Mouse (Mus musculus) hindbrain, postnatal 0 days (tissue): ENCODE data around the gene Daam1. TPM values are rescaled to one million over a fixed set of nuclear protein-coding genes. Genes with fewer than 3 reads are reported as not detected.
"Not testable (repeated sequence)": the region's sequence is repeated elsewhere in the genome, so short reads cannot be mapped to it uniquely, and the experiment has no call there.

Experiments used
- ATAC-seq: fragments of 200-750 bp; cut with Nextera tagmentation; 2 replicates; pipeline ENCODE4 v1.8.0; 2017; ENCODE audit warnings: mild to moderate bottlenecking, moderate TSS enrichment, moderate library complexity
- DNase-seq: peaks from one replicate; pipeline ENCODE4 v3.0.0-alpha.2; 2015; ENCODE audit warnings: low spot score
- H3K27ac ChIP-seq: fragments of 300-500 bp; sonication (generic); 2 replicates; pipeline ENCODE4 v1.5.1; 2014; ENCODE audit warnings: mild to moderate bottlenecking
- H3K27me3 ChIP-seq: fragments of 300-500 bp; sonication (generic); 2 replicates; pipeline ENCODE4 v1.6.1; 2014; ENCODE audit warnings: low read length, mixed read lengths; ENCODE audit not compliant: insufficient read depth
- H3K36me3 ChIP-seq: fragments of 300-500 bp; sonication (generic); 2 replicates; pipeline ENCODE4 v1.6.1; 2014; ENCODE audit warnings: low read length, mixed read lengths; ENCODE audit not compliant: insufficient read depth
- H3K4me1 ChIP-seq: fragments of 300-500 bp; sonication (generic); 2 replicates; pipeline ENCODE4 v1.6.1; 2014; ENCODE audit warnings: antibody characterized with exemption, low read length, mixed read lengths; ENCODE audit not compliant: insufficient read depth
- H3K4me2 ChIP-seq: fragments of 300-500 bp; sonication (generic); 2 replicates; pipeline ENCODE4 v1.6.1; 2014; ENCODE audit warnings: low read depth, mild to moderate bottlenecking, low read length, moderate library complexity, mixed read lengths
- H3K4me3 ChIP-seq: fragments of 300-500 bp; sonication (generic); 2 replicates; pipeline ENCODE4 v1.5.1; 2014; ENCODE audit warnings: low read length
- H3K9ac ChIP-seq: fragments of 300-500 bp; sonication (generic); replicated peaks from 2 replicates; pipeline ENCODE4 v1.6.1; 2014; ENCODE audit warnings: mild to moderate bottlenecking, low read length, moderate library complexity, mixed read lengths
- H3K9me3 ChIP-seq: fragments of 300-500 bp; sonication (generic); 2 replicates; pipeline ENCODE4 v1.6.1; 2016; ENCODE audit warnings: low read length, mixed read lengths
- CTCF ChIP-seq: IDR thresholded peaks from 2 replicates; pipeline ENCODE4 v1.5.1; 2016; ENCODE audit warnings: antibody characterized with exemption, control low read depth, low read depth
- WGBS: fragments of 180-500 bp; shearing (Covaris S2); extraction: QIAGEN DNeasy Blood & Tissue Kit; methylation state at CpG from one replicate; pipeline ENCODE4 v1.1.7; 2014; 5-methylcytosine and 5-hydroxymethylcytosine counted together
- polyA plus RNA-seq: library from polyadenylated mRNA; unstranded; fragments of >200 nt; fragmentation: Nextera tagmentation; extraction: Ambion mirVana; gene quantifications from 2 replicates; pipeline ENCODE4 v1.2.1, GENCODE M21; 2015
- total RNA-seq: library from RNA; depleted of rRNA; stranded (reverse); fragments of >200 nt; gene quantifications from 2 replicates; pipeline ENCODE4 v1.2.3, GENCODE M21; 2014

Daam1 gene
- total and polyA plus RNA-seq, 2 experiments from 2014 or later = 21.9 to 46.8 TPM

DNA sequence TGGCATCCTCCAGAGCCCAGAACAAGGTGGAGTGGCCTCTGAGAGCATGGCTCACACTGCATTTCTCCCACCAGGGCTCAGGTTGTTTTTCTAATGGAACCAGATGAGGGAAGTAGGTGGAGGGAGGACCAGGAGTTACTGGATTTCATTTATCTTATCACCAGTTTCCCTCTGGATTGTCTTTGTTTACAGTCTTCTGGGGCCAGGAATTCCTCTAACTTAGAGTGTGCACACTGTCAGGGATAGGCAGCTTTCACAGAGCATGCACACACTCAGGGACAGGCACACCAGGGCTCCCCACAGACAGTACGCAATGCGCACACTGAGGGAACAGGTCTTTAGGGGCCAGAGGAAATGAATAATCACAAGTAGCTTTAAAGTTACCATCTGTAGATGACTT, 7.4 kb downstream of the Daam1 start:
- Histone ChIP-seq H3K9ac (no peak overlapping the region), H3K4me1 (peaks cover 50% of the 10 kb centered on the region), H3K4me3 (no peak overlapping the region), H3K27me3 (no peaks in the 10 kb centered on the region), H3K27ac (no peak overlapping the region), H3K36me3 (no peaks in the 10 kb centered on the region), H3K9me3 (no peaks in the 10 kb centered on the region), H3K4me2 (no peak overlapping the region)
- no peak for TF ChIP-seq CTCF
- 75% methylated on average over 2 of the region's 2 CpGs for WGBS
- no peak for DNase-seq
- ATAC-seq = no peak

DNA sequence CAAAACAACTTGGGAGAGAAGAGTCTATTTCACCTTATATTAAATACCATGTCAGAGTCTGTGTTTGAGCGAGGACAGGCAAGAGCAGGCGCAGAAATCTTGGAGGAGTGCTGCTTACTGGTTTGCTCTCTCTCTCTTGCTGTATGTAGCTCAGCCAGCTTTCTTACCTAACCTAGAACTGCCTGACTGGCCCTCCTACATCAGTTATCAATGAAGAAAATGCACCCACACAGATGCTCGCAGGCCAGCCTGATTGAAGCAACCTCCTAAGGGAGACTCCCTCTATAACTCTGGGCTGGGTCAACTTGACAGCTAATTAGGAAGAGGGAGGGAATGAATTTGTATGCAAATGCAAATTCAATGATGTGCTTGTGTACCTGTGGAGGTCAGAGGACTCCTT, 8.8 kb downstream of the Daam1 start:
- 76% methylated on average over 3 of the region's 3 CpGs for WGBS
- H3K4me2 ChIP-seq = no peak overlapping the region
- no peak for TF ChIP-seq CTCF
- no peaks in the 10 kb centered on the region for H3K27me3 ChIP-seq
- no peak for ATAC-seq
- no peak overlapping the region for H3K9ac ChIP-seq
- no peaks in the 10 kb centered on the region for H3K36me3 ChIP-seq
- no peak overlapping the region for H3K4me3 ChIP-seq
- H3K9me3 ChIP-seq = no peaks in the 10 kb centered on the region
- DNase-seq = no peak
- H3K4me1 ChIP-seq = peaks cover 50% of the 10 kb centered on the region
- no peak overlapping the region; the same call in 1 of the 2 replicates for H3K27ac ChIP-seq

DNA sequence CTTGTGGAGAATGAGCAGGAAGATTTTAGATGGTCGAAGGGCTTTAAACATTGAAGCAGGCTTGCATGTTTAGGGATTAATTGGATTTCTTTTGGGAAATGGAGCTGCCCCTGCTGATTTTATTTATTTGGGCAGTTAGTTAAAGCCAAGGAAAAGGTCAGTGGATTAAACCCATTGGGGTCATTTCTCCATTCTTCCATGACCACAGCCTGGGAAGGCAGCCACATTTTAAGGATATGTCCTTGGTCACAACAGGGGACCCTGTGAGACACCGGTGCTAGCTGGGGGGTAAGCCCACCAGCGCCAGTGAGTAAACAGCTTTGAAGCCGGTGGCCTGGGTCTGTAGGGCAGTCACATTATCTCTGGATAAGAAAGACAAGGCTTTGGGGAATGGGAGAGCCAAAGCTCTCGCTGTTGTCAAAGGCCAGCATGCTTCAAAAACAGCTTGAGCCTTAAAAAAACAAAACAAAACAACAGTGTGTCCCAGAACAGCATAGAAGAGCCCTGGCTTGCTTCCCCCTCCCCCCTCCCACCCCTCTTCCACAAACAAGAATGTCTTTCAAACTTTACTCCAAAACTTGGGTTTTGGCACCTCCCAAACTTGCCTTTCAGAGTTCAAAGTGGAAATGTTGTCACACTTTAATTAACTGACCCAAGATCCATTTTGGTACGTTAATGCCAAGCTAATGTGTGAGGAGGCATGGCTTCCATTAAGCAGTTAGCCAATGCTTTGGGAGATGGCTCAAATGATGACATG, 9.7 kb downstream of the Daam1 start:
- peaks cover 46% of the 10 kb centered on the region for H3K4me1 ChIP-seq
- H3K27me3 ChIP-seq = no peaks in the 10 kb centered on the region
- no peak overlapping the region for H3K9ac ChIP-seq
- DNase-seq (peak; percentile 27), ATAC-seq (no peak)
- H3K4me3 ChIP-seq = no peak overlapping the region
- H3K4me2 ChIP-seq = no peak overlapping the region
- H3K9me3 ChIP-seq = no peaks in the 10 kb centered on the region
- H3K36me3 ChIP-seq = no peaks in the 10 kb centered on the region
- no peak for TF ChIP-seq CTCF
- 22% methylated on average over 6 of the region's 6 CpGs for WGBS
- H3K27ac ChIP-seq = no peak overlapping the region; the same call in 1 of the 2 replicates

DNA sequence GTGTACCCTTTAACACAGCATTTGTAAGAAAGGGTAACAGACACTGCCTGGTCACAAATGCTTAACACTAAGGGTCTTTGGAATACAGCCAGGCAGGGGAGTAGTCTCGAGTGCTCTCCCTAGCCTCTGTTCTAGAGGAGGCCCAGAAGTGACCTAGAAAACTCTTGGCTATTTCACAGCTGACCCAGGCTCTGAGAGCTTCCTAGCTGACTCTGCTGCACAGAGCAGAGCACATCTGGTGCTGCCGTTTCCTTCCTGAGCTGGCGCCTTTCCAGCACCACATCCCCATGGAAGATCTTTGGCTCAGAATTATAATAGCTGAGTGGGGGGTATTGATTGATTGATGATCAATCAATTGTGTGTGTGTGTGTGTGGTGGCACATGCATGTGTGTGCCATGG, 11.1 kb downstream of the Daam1 start:
- no peak for DNase-seq
- H3K9ac ChIP-seq = no peak overlapping the region
- no peak overlapping the region for H3K4me2 ChIP-seq
- ATAC-seq = no peak
- no peaks in the 10 kb centered on the region for H3K36me3 ChIP-seq
- peaks cover 34% of the 10 kb centered on the region for H3K4me1 ChIP-seq
- H3K4me3 ChIP-seq = no peak overlapping the region
- no peaks in the 10 kb centered on the region for H3K27me3 ChIP-seq
- 33% methylated on average over 3 of the region's 3 CpGs for WGBS
- no peak overlapping the region for H3K27ac ChIP-seq
- no peak for TF ChIP-seq CTCF
- no peaks in the 10 kb centered on the region for H3K9me3 ChIP-seq

DNA sequence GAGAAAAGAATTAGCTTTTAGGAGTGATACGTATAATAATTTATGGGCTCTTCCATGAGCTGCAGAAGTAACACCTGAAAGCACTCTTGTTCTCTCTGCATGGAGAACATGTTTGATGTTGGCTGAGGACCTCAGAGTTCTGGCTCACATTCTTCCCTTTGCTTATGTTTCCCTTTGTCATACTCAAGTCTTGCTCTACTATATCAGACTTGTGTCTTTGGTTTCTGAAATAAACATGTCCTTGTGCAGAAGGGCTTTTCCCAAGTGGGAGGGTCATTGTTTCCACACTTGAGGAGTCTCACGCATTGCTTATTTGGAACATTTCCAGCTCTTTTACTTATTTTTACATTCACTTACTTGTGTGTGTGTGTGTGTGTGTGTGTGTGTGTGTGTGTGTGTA, 11.7 kb downstream of the Daam1 start:
- H3K36me3 ChIP-seq = no peaks in the 10 kb centered on the region
- no peak overlapping the region for H3K9ac ChIP-seq
- H3K4me3 ChIP-seq = no peak overlapping the region
- no peak for TF ChIP-seq CTCF
- peaks cover 28% of the 10 kb centered on the region for H3K4me1 ChIP-seq
- H3K4me2 ChIP-seq = no peak overlapping the region
- no peaks in the 10 kb centered on the region for H3K27me3 ChIP-seq
- ATAC-seq (no peak), DNase-seq (no peak)
- H3K27ac ChIP-seq = no peak overlapping the region
- 72% methylated on average over 2 of the region's 2 CpGs for WGBS
- no peaks in the 10 kb centered on the region for H3K9me3 ChIP-seq

DNA sequence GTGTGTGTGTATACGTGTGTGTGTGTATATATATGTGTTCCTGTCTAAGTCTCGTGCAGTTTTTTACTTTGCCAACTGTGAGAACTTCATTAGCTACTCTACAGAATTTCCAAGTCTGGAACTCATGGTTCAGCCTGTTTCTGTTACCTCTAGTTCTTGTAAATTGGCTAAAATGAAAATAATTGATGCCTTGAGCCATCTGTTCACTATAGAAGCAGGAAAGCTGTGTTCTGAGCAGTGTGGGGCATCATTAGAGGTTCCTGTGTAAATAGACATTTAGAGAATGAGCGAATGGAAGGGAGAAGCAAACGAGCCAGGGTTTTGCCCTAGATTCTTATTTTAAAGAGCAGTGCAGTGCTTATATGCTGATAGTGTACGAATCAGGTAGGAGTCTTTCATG, 14.6 kb downstream of the Daam1 start:
- TF ChIP-seq CTCF = no peak
- no peak overlapping the region for H3K4me2 ChIP-seq
- H3K27ac ChIP-seq = no peak overlapping the region
- 75% methylated on average over 5 of the region's 5 CpGs for WGBS
- H3K36me3 ChIP-seq = no peaks in the 10 kb centered on the region
- no peaks in the 10 kb centered on the region for H3K9me3 ChIP-seq
- DNase-seq (no peak), ATAC-seq (no peak)
- no peak overlapping the region for H3K4me3 ChIP-seq
- no peaks in the 10 kb centered on the region for H3K27me3 ChIP-seq
- no peak overlapping the region for H3K9ac ChIP-seq
- H3K4me1 ChIP-seq = peaks cover 17% of the 10 kb centered on the region; the same call in 1 of the 2 replicates

DNA sequence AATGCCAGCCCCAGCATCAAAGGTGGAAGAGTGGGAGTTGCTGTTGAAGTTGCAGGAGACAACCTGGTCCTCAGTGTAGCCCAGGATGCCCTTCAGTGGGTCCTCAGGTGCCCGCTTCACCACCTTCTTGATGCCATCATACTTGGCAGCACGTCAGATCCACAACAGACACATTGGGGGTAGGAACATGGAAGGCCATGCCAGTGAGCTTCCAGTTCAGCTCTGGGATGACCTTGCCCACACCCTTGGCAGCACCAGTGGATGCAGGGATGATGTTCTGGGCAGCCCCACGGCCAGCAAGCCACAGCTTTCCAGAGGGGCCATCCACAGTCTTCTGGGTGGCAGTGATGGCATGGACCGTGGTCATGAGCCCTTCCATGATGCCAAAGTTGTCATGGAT, 15.5 kb downstream of the Daam1 start:
- not testable (repeated sequence) for H3K27ac ChIP-seq, H3K4me1 ChIP-seq, H3K4me2 ChIP-seq, H3K9ac ChIP-seq, H3K4me3 ChIP-seq, H3K36me3 ChIP-seq, DNase-seq, H3K27me3 ChIP-seq, ATAC-seq, H3K9me3 ChIP-seq
- 94% methylated on average over 4 of the region's 4 CpGs for WGBS

DNA sequence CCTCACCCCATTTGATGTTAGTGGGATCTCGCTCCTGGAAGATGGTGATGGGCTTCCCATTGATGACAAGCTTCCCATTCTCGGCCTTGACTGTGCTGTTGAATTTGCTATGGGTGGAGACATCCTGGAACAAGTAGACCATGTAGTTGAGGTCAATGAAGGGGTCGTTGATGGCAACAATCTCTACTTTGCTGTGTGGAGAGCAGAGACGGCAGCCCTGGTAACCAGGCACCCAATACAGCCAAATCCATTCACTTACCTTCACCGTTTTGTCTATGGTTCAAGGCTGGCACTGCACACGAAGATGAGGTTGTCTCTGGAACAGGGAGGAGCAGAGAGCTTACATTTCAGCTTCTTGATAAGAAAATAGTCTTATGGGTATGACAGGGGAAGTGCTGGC, 16.1 kb downstream of the Daam1 start:
- not testable (repeated sequence) for H3K9ac ChIP-seq, H3K27ac ChIP-seq, H3K27me3 ChIP-seq, H3K4me2 ChIP-seq, H3K4me1 ChIP-seq, H3K4me3 ChIP-seq, H3K9me3 ChIP-seq, DNase-seq, H3K36me3 ChIP-seq, ATAC-seq
- 91% methylated on average over 6 of the region's 6 CpGs for WGBS
